Mouse (Mus musculus) limb, embryonic 13.5 days (tissue): ENCODE results near the gene N4bp1. TPM values are rescaled to one million over a fixed set of nuclear protein-coding genes. Genes with fewer than 3 reads are reported as not detected.

Experiments
- ATAC-seq: fragments of 200-750 bp; cut with Nextera tagmentation; 2 replicates; pipeline ENCODE4 v1.8.0; 2017; ENCODE audit warnings: low read depth, moderate number of reproducible peaks, moderate TSS enrichment; ENCODE audit not compliant: low FRiP score
- H3K27ac ChIP-seq: fragments of 300-500 bp; sonication (generic); 2 replicates; pipeline ENCODE4 v1.5.1; 2015; ENCODE audit warnings: inconsistent platforms, mild to moderate bottlenecking, moderate library complexity
- H3K27me3 ChIP-seq: fragments of 300-500 bp; sonication (generic); 2 replicates; pipeline ENCODE4 v1.6.1; 2015; ENCODE audit warnings: mild to moderate bottlenecking, inconsistent platforms
- H3K36me3 ChIP-seq: fragments of 300-500 bp; sonication (generic); 2 replicates; pipeline ENCODE4 v1.6.1; 2015; ENCODE audit warnings: inconsistent platforms, mild to moderate bottlenecking, moderate library complexity
- H3K4me1 ChIP-seq: fragments of 300-500 bp; sonication (generic); 2 replicates; pipeline ENCODE4 v1.6.1; 2015; ENCODE audit warnings: inconsistent platforms
- H3K4me2 ChIP-seq: fragments of 300-500 bp; sonication (generic); replicated peaks from 2 replicates; pipeline ENCODE4 v1.6.1; 2015; ENCODE audit warnings: inconsistent platforms, mild to moderate bottlenecking, moderate library complexity
- H3K4me3 ChIP-seq: fragments of 300-500 bp; sonication (generic); 2 replicates; pipeline ENCODE4 v1.5.1; 2015; ENCODE audit warnings: moderate library complexity, mild to moderate bottlenecking, inconsistent platforms
- H3K9ac ChIP-seq: fragments of 300-500 bp; sonication (generic); 2 replicates; pipeline ENCODE4 v1.6.1; 2015; ENCODE audit warnings: mild to moderate bottlenecking, inconsistent platforms
- H3K9me3 ChIP-seq: fragments of 300-500 bp; sonication (generic); 2 replicates; pipeline ENCODE4 v1.6.1; 2016; ENCODE audit warnings: inconsistent platforms
- WGBS: fragments of 180-500 bp; shearing (Covaris S2); methylation state at CpG from one replicate; pipeline ENCODE4 v1.1.7; 2015; 5-methylcytosine and 5-hydroxymethylcytosine counted together
- polyA plus RNA-seq: library from polyadenylated mRNA; unstranded; fragments of >200 nt; fragmentation: Nextera tagmentation; extraction: Ambion mirVana; gene quantifications from 2 replicates; pipeline ENCODE4 v1.2.1, GENCODE M21; 2015

N4bp1 gene
- polyA plus RNA-seq, 1 experiment from 2014 or later: 10.9 TPM

DNA sequence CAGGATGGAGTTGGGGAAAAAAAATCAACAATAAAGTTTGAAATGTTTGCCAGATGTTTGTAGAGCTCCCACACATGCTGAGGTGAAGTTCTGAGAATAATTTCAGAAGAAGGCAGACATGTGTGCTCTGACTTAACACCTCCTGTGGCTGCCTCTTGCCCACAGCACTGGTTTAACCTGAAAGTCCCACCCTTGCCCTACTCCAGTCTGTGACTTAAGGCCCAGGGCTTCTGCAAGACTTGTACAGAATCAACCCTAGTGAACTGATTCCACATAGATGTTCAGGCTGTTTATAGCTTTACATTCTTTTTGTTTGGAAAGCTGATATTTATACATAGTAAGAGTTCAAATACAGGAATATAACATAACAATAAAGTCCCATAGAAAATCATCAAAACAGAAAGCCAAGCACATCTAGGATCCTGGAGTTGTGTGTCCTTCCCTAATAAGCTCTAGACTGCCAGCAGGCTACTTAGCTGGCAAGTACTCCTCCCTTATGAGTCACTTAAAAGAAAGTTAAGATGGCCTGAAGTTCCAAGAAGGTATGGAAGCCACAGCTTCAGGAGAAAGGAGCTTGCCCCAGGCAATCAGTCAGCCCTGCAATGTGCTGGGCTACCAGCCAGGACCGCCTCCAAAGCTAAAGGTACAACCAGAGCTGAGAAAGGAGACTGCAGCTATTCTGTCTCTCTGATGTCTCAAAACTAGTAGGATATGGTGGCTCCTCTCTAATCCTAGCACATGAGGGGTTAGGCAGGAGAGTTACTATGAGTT is 114.9 kb downstream of the N4bp1 start:
- 55% methylated on average over 1 of the region's 1 CpGs for WGBS
- Histone ChIP-seq H3K4me2 (no peak overlapping the region), H3K9me3 (no peaks in the 10 kb centered on the region), H3K4me3 (no peak overlapping the region), H3K27ac (no peak overlapping the region), H3K36me3 (no peaks in the 10 kb centered on the region), H3K4me1 (0 out of 2 replicates have a peak, but pooled peaks cover 3% of the 10 kb centered on the region), H3K27me3 (no peaks in the 10 kb centered on the region), H3K9ac (no peak overlapping the region)
- no peak for ATAC-seq

DNA sequence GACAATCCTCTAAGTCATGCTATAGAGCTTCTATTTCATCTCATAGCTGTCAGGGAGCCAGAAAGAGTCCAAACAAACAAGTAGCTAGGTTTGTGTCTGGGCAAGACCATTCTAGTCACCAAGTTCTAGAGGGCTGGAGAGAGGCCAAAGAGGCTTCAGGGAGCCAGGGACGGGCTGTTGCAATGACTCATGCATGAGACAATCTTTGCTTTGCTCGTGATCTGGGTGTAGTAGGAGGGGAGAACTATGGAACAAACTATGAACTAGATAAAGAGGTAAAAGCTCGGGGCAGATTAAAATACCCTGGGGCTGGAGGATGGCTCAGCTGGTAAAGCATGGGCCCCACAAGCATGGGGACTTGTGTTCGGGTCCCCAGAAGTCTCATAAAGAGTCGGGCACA is 116.6 kb downstream of the N4bp1 start:
- no peak for ATAC-seq
- Histone ChIP-seq H3K36me3 (no peaks in the 10 kb centered on the region), H3K9ac (no peak overlapping the region), H3K4me1 (0 out of 2 replicates have a peak, but pooled peaks cover 3% of the 10 kb centered on the region), H3K27me3 (no peaks in the 10 kb centered on the region), H3K27ac (no peak overlapping the region), H3K4me3 (no peak overlapping the region), H3K9me3 (no peaks in the 10 kb centered on the region), H3K4me2 (no peak overlapping the region)
- 69% methylated on average over 5 of the region's 5 CpGs for WGBS

DNA sequence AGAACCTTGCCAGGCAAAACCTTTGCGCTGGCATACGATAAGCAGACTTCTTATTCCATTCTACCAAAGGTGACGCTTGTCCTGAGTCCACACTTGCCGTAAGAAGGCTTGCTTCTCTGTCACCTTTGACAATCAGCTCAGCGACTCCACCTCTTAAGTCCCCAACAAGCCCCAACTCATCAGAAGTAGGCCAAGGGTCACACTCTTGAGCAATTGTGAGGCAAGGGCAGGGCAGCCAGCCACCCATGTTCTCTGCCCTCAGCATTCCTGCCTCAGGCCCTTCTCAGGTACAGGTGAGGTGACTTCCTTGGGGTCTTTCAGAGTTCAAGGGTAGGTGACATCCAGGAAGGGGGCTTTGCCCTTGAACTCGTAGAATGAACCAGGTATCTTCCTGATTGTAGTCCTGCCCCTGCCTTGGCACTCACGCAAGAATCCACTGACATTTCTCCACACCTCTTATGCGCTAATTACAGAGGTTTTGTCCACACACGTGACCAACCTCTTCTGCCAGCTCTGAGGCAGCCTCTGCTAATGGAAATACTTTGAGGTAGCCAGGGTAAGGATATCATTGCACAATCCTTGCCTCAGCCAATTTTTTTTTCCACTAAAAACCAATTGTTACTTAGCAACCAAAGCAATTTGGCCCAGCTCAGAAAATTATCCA is 118.4 kb downstream of the N4bp1 start:
- Histone ChIP-seq H3K27me3 (no peaks in the 10 kb centered on the region), H3K9ac (no peak overlapping the region), H3K9me3 (no peaks in the 10 kb centered on the region), H3K27ac (no peak overlapping the region), H3K36me3 (no peaks in the 10 kb centered on the region), H3K4me1 (0 out of 2 replicates have a peak, but pooled peaks cover 3% of the 10 kb centered on the region), H3K4me2 (no peak overlapping the region), H3K4me3 (no peak overlapping the region)
- 86% methylated on average over 9 of the region's 9 CpGs for WGBS
- no peak for ATAC-seq

DNA sequence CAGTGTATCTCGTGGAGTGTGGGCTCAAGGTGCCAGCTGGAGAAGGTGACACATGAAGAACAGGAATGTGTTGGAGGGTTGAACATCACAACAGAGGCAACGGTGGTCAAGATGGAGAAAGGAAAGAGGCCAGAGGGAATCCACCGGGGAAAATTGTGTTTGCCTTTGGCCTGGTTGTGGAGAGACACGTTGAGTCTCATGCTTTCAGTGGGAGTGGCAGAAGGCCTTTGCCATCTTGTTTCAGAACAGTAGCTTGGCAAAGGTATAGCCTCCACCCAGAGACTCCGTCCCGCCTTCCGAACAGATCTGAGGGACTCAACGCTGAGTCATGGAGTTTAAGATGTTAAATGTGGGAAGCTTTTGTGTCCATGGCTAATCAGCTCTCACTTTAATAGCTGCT is 119.4 kb downstream of the N4bp1 start:
- WGBS: 87% methylated on average over 8 of the region's 8 CpGs
- H3K4me1 ChIP-seq: 0 out of 2 replicates have a peak, but pooled peaks cover 2% of the 10 kb centered on the region
- no peaks in the 10 kb centered on the region for H3K27me3 ChIP-seq
- no peak overlapping the region for H3K4me3 ChIP-seq
- H3K36me3 ChIP-seq: no peaks in the 10 kb centered on the region
- H3K4me2 ChIP-seq: no peak overlapping the region
- no peak overlapping the region for H3K9ac ChIP-seq
- no peak for ATAC-seq
- no peaks in the 10 kb centered on the region for H3K9me3 ChIP-seq
- H3K27ac ChIP-seq: no peak overlapping the region

DNA sequence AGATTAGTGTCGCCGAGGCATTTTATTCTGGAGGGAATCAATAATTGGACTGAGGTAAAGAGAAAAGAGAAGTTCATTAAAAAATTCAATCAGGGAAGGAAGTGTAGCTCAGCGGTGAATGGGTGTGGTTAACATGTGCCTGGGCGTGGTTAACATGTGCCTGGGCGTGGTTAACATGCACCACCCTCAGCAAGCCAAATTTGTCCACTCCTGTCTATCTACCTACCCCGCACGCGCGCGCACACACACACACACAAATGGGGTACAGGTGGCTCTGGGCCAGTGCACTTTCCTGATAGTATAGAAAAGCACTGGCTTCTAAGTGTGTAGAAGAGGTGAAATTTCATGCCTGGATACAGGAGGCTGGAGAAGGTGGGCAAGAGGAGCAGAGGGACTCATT is 119.9 kb downstream of the N4bp1 start:
- Histone ChIP-seq H3K4me3 (no peak overlapping the region), H3K4me1 (no peaks in the 10 kb centered on the region), H3K9me3 (no peaks in the 10 kb centered on the region), H3K36me3 (no peaks in the 10 kb centered on the region), H3K4me2 (no peak overlapping the region), H3K27ac (no peak overlapping the region), H3K9ac (no peak overlapping the region), H3K27me3 (no peaks in the 10 kb centered on the region)
- ATAC-seq: no peak
- WGBS: 88% methylated on average over 10 of the region's 10 CpGs

DNA sequence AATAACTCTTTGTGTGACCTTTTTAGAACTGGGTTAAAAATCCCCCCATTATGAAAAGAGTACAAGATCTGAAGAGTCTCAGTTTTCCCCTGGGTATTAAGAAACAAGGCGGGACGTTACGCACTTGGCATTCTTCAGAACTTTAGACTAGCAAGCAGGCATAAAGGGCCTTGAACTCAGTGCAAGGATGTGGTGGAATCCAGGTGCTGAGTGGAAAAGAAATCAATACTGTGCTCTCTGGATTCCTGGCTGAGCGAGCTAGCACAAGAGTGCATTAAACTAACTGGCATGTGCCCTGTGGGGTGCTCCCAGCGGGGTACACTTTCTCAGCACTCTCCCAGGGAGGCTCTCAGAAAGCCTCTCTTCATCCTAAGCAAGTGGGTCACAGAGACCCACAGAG is 122.3 kb downstream of the N4bp1 start:
- H3K27ac ChIP-seq: no peak overlapping the region
- H3K4me3 ChIP-seq: no peak overlapping the region
- no peak overlapping the region for H3K4me2 ChIP-seq
- H3K9me3 ChIP-seq: no peaks in the 10 kb centered on the region
- no peaks in the 10 kb centered on the region for H3K27me3 ChIP-seq
- 61% methylated on average over 5 of the region's 5 CpGs for WGBS
- no peaks in the 10 kb centered on the region for H3K4me1 ChIP-seq
- ATAC-seq: no peak
- H3K36me3 ChIP-seq: no peaks in the 10 kb centered on the region
- H3K9ac ChIP-seq: no peak overlapping the region

DNA sequence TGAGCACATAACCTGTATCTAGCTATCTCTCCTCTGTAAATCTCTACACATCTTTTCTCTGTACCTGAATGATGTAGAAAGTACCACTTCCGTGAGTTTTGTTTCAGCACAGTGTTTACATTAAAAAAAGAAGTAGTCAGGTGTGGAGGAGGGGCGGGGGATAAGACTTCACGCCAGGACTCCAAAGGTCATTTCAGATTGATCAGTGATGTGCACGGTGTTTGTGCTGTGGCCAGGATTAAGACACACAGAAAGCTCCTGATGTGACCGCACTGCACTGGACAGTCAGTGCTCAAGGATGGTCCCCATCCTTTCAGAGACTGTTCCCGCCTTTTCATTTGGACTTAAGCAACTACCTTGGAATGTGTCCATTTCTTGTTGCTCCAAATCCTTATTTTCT is 124.3 kb downstream of the N4bp1 start:
- Histone ChIP-seq H3K9ac (no peak overlapping the region), H3K27me3 (peaks cover 6% of the 10 kb centered on the region; the same call in 1 of the 2 replicates), H3K9me3 (no peaks in the 10 kb centered on the region), H3K27ac (no peak overlapping the region), H3K36me3 (no peaks in the 10 kb centered on the region), H3K4me1 (peaks cover 5% of the 10 kb centered on the region; the same call in 1 of the 2 replicates), H3K4me2 (no peak overlapping the region), H3K4me3 (no peak overlapping the region)
- WGBS: 81% methylated on average over 6 of the region's 6 CpGs
- no peak for ATAC-seq

DNA sequence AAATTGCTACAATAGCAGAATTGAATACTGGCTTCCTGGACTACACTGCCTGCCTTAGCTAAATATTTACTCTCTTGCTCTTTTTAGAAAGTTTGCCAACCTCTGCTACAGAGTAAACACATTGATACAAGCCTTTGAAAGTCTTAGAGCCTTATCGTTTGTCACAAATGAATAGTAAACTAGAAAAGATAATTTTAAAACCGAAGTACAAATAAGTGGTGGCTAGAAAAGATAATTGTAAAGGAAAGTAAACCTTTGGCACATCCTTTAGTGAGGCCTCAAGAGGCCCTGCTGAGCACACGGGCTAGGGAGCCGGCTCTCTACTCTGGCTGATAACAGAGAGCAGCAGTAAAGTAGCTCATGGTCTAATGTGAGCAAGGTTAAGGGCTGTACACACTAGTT is 126.0 kb downstream of the N4bp1 start:
- Histone ChIP-seq H3K9ac (no peak overlapping the region), H3K27ac (no peak overlapping the region), H3K36me3 (no peaks in the 10 kb centered on the region), H3K4me2 (no peak overlapping the region), H3K4me3 (no peak overlapping the region), H3K9me3 (no peaks in the 10 kb centered on the region), H3K27me3 (peaks cover 6% of the 10 kb centered on the region; the same call in 1 of the 2 replicates), H3K4me1 (peaks cover 5% of the 10 kb centered on the region; the same call in 1 of the 2 replicates)
- WGBS: 66% methylated on average over 4 of the region's 4 CpGs
- no peak for ATAC-seq

DNA sequence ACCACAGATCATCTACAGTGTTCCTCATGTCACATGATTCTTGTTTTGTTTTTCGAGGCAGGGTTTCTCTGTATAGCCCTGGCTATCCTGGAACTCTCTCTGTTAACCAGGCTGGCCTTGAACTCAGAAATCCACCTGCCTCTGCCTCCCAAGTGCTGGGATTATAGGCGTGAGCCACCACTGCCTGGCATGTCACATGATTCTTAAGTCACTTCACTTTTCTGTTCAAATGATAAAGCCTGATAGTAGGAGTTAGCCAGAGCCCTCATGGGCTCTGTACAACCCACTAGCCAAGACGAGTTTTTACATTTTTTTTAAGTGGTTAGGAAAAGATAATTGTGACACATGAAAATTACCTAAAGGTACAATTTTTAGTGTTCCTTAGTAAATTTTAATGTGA is 126.4 kb downstream of the N4bp1 start:
- no peak overlapping the region for H3K27ac ChIP-seq
- no peaks in the 10 kb centered on the region for H3K36me3 ChIP-seq
- ATAC-seq: no peak
- H3K4me2 ChIP-seq: no peak overlapping the region
- H3K4me3 ChIP-seq: no peak overlapping the region
- no peak overlapping the region for H3K9ac ChIP-seq
- H3K9me3 ChIP-seq: no peaks in the 10 kb centered on the region
- peaks cover 5% of the 10 kb centered on the region; the same call in 1 of the 2 replicates for H3K4me1 ChIP-seq
- WGBS: 81% methylated on average over 3 of the region's 3 CpGs
- peaks cover 6% of the 10 kb centered on the region; the same call in 1 of the 2 replicates for H3K27me3 ChIP-seq

Other genes starting within 250 kb of the N4bp1 start
- 5.0 TPM in 2 replicates for gene Gm10638, start 139.6 kb downstream of the N4bp1 start, polyA plus RNA-seq
- 55.7 and 58.5 TPM in 2 replicates for gene Siah1a, start 139.3 kb downstream of the N4bp1 start, polyA plus RNA-seq